Mouse (Mus musculus) skeletal muscle tissue, adult 2 months (tissue): Measurements from ENCODE around the gene Nyap1.

ENCODE experiments used
- DNase-seq: peaks from one replicate; pipeline ENCODE4 v3.0.0-alpha.2; 2012; ENCODE audit warnings: low read depth, low spot score

Gene Nyap1

DNA sequence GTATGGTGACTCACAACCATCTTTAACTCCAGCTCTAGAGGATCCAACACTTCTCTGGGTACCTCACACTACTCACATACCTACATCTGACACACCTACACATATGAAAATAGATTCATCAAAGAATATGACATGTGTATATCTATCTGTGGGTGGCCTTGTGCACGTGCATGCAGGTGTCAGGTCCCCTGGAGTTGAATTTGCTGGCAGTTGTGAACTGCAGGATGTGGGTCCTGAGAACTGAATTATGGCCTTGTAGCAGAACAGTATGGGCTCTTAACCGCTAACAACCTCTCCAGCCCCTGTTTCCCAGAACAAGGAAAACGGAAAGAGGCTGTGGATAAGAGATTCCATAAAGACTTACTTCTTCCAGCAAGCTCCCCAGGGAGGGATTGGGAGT is 42.3 kb downstream of the Nyap1 start:
- no peak for DNase-seq

DNA sequence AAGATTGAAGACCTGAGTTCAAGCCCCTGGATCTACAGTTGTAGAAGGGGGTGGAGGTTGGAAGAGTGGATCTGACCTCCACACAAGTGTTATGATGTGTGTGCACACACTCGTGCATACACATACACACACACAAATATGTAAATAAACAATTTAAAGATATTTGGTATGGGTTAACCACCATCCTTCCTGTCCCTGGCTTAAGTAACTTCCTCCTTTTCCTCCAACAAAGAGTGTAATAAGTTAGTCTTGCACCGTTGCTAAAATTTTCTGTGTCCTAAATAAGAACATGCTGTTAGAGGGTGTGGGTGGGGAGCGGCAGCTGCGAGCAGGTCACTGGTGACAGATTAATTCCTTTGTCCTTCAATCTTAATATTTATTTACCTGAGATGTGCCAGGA is 45.5 kb downstream of the Nyap1 start:
- no peak for DNase-seq

DNA sequence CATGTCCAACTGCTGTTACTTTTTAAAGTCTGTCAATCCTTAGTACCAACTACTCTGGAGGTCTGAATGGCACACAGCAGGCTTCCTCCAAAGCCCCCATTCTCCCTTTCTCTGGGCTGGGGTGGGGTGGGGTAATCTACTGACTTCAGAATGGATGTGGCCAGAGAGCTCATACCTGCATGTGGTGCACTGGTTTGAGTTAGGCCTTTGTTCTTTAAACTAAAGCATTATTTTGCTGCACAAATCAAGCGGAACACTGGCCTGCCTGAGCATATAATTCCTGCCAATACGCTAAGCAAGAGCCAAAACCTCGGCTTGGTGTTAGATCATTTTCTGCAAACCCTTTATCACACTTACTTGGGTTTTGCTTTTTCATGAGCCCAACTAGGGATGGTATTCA is 46.6 kb downstream of the Nyap1 start:
- DNase-seq, result no peak

DNA sequence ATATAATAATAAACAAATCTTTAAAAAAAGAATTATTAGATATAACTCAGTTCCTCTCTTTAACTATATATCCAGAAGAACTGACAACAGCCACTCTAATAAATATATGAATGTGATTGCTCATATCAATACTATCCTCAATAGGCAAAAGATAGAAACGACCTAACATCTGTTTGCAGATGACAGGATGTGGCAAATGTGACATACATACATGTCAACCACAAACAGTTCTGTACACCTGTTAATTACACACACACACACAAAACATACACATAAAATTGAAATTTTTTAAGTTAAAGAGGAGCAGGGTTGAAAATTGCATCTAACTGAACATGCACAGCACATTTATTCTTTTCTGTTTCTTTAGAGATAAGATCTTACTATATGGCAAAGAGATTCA is 49.5 kb downstream of the Nyap1 start:
- no peak for DNase-seq

DNA sequence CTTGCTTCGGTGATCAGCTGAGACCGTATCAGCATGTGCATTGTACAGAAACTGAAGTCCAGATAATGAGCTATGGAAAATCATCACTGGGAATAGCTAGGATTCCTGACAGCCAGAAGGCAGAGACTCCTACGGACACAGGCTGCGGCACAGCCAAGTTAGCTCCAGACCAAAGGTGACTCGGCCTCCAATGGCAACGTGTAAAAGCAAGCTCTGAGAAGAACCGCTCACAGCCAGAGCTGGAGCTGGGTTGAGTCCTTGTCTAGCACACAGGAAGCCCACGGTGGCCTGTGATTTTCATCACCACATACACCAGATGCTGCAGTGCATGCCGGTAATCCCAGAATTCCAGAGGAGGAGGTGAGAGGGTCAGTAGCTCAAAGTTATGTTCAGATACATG is 50.9 kb downstream of the Nyap1 start:
- no peak for DNase-seq

DNA sequence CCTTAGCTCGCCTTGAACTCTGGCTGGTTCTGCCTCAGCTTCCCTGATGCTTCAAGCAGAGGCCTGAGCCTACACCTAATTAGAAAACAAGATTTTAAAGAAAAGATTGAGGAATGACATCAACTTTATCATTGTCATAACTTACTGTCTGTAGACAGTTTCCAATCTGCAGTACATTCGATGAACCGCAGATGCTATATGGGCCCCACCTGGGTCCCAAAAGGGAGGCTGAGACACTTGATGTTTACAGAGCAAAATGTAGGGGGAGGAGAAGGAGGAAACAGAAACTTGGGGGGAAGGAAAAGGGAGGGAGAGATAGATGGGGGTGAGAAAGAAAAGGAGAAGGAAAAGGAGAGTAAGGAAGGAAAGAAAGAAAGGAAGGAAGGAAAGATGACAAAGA is 51.4 kb downstream of the Nyap1 start:
- DNase-seq, result no peak

DNA sequence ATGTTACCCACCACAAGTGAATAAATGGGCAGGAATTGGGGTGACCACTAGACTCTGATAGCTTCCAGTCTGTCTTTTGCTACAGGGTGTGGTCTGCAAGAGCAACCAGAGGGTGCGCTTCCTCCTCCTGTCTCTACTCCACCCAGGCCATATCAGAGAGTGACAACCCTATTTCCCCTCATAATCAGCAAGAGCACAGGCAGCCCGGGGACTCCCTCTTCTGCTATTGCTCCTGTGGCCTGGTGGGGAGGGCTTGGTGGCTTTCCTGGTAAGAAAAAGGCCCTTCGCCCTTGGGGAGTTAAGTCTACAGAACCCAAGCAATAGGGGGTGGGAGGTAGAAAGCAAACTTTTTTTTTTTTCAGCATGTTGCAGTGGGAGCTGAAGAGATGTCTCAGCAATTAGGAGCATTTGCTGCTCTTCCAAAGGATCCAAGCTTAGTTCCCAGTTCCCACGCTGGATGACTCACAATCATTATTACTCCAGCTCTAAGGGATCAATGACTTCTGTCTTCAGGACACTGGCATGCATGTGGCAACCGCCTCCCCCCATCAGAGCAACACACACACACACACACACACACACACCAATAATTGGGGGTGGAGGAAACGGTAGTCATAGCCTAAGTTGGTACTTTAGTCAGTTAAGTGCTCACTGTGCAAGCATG is 55.1 kb downstream of the Nyap1 start:
- no peak for DNase-seq

DNA sequence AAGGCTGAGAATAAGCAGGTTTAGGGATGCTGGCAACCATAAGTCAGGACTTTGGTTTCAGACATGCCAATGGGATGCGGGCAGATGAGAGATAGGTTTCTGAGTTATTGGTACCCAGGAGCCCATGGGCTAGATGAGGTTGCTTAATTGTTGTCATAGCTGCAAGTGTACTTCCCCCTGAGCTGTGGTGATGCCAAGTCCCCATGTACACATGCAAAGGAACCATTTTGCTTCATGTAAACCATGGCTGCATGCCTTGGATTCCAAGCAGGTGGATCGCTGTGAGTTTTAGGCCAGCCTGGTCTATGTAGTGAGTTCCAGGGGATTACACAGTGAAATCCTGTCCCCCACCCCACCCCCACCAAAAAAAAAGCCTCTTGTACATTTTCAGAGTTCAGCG is 55.8 kb downstream of the Nyap1 start:
- no peak for DNase-seq

DNA sequence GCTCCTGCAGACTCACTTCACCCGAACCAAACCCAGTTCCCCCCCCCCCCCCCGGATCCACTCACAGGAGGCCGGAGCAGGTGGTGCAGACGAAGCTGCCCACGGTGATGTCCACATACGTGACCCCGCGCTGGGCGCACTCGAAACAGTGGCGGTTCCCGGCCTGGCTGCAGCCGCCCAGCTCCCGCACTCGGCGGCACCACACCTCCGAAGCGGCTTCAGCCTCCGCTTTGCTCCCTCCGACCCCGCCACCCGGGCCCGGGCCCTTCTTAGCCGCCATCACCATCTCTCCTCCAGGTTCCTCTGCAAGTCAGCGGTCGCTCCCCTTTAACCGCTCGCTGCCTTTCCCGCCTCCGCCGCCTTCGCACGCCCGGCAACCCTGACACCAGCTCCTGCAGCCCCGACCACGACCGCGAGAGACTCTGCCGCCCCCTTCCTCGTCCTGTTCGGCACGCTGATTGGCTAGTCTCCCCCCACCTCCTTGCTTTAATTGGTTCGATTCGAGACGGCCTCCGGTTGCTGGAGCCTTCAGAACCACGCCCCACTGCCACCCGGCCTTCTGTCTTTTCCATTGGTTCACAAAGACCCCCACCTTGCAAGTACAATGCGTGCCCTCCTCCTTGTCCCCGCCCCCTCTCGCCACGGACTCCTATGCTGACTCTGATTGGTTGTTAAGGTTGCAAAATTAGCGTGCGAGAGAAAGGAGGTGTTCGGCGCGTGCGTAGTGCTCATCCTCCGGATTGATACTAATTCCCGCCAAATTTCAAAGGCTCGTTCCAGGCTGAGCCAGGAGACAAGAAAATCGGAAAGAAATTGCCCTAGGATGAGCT is 56.9 kb downstream of the Nyap1 start, which contains the start of gene Agfg2:
Gene Agfg2 (minus strand): TSS at position 433 of the 830 bp plus-strand sequence.
- DNase-seq, result peak; percentile 98

DNA sequence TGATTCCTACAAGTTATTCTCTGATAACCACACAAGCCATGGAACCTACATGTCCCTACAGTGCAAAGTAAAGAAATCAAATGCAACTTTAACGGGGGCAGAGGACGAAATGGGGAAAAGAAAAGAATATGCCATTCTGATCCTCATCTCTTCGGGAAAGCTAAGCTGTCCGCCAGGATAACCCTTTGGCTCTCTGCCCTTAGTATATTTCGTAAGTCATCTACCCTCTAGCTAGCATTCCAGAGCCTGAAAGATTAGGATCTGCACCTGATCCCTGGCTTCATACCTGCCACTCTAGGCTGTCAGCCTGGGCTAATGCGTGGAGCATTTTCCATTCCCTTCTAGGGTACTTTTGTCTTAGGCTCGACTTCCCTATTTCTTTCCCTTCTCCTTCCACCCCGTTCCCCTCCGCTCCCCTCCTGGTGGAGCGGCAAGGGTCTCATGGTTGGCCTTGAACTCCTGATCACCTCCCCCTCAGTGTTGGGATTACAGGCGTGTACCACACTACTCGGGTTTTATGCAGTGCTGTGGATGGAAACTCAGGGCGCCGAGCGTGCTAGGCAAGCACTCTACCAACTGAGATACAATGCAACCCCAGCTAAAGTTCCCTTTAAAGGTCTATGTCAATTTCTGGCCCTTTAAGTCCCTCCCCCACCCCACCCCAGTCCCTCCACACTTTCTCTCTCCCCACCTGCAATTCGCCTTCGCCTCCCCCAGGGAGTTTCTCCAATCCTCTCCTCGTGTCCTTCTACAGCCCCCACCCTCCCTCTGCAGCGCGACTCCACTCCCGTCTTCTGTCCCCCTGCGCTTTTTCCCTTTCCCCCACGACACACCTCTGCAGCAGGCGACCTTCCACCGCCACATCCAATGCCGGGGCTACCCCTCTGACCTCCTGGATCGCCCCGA is 57.8 kb downstream of the Nyap1 start:
- DNase-seq, result no peak

DNA sequence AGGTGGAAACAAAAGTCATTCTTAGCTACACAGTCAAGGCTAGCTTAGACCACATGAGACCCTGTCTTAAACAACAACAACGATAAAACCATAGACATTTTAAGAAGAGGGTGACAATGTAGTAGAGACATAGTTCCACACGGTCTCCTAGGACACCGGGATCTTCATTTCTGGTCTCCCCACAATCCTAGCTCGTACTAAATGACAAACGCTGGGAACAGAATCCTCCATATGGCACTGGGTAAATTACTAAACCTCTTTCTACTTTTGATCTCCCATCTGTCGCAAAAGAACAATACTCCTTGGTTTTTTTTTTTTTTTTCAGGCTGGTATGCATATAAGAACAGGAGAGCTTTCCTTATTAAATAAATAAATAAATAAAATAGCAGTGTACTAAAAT is 58.9 kb downstream of the Nyap1 start:
- DNase-seq, result no peak
